ENCODE assay signal across 8 mouse cellular contexts in the genomic region with DNA sequence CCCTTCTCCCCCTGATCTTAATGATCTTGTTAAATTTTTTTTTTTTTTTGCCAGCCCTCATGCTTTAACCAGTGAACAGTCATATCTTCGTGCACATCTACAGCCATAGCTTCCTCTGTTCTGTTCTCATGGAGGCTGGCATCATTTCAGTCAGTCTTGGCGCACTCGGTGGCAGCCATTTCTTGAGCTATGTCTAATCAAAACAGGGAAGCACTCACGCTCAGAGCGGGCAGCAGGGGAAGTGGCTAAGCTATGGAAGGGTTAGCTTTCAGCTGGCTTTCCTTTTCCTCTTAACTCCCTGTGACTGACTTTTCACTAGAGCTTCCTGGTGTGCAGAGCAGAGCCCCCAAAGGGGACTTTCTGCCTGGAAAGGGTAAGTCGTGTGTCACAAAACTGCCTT.
DNase-seq lines count a peak whose midpoint lies in the region; ATAC-seq and TF ChIP-seq lines count a peak whose summit lies in the region.

No protein-coding gene starts in this region.

- no peak overlapping the region for H3K4me3 ChIP-seq in forebrain, embryonic 10.5 days
- H3K4me3 ChIP-seq in forebrain, embryonic 11.5 days (ENCODE audit: low read depth, low read length): no peak overlapping the region
- H3K4me3 ChIP-seq in liver, embryonic 11.5 days (ENCODE audit: low read depth, low read length): no peak overlapping the region
- H3K4me3 ChIP-seq in myocyte: no peak overlapping the region

- no peak overlapping the region for H3ac ChIP-seq in myocyte (ENCODE audit: control insufficient read depth, insufficient read length)

- WGBS in forebrain, embryonic 10.5 days: 36% methylated on average over 6 of the region's 6 CpGs
- 37% methylated on average over 6 of the region's 6 CpGs for WGBS in forebrain, embryonic 11.5 days
- WGBS in liver, embryonic 11.5 days: 36% methylated on average over 6 of the region's 6 CpGs

- no peaks in the 10 kb centered on the region for H3K36me3 ChIP-seq in forebrain, embryonic 10.5 days (replicated peaks)
- H3K36me3 ChIP-seq in forebrain, embryonic 11.5 days (ENCODE audit: control insufficient read depth, insufficient read depth, low read length): no peaks in the 10 kb centered on the region
- no peaks in the 10 kb centered on the region for H3K36me3 ChIP-seq in liver, embryonic 11.5 days (ENCODE audit: control insufficient read depth, insufficient read depth, low read length)
- H3K36me3 ChIP-seq in myocyte (ENCODE audit: control insufficient read depth, insufficient read depth): no peaks in the 10 kb centered on the region

- no peaks in the 10 kb centered on the region for H3K79me2 ChIP-seq in myocyte (ENCODE audit: control insufficient read depth, insufficient read depth)

- no peak overlapping the region for H3K4me2 ChIP-seq in forebrain, embryonic 11.5 days (ENCODE audit: low read depth, low read length, severe bottlenecking)
- H3K4me2 ChIP-seq in liver, embryonic 11.5 days: no peak overlapping the region
- H3K4me2 ChIP-seq in myocyte (ENCODE audit: low read depth): peak overlapping the region; percentile 4

- H3K9me3 ChIP-seq in forebrain, embryonic 10.5 days: no peaks in the 10 kb centered on the region
- H3K9me3 ChIP-seq in forebrain, embryonic 11.5 days (ENCODE audit: control insufficient read depth, low read length): no peaks in the 10 kb centered on the region
- no peaks in the 10 kb centered on the region for H3K9me3 ChIP-seq in liver, embryonic 11.5 days (ENCODE audit: control insufficient read depth, low read length)

- peak overlapping the region; percentile 72 for H3K27ac ChIP-seq in forebrain, embryonic 10.5 days
- H3K27ac ChIP-seq in forebrain, embryonic 11.5 days (ENCODE audit: low read depth, low read length): no peak overlapping the region
- no peak overlapping the region for H3K27ac ChIP-seq in liver, embryonic 11.5 days (ENCODE audit: low read depth, low read length)

- ATAC-seq in forebrain, embryonic 11.5 days (replicated peaks; ENCODE audit: low FRiP score): no peak
- peak; percentile 53 for ATAC-seq in liver, embryonic 11.5 days (replicated peaks; ENCODE audit: low FRiP score)

- no peak for DNase-seq in forebrain, embryonic 10.5 days (ENCODE audit: extremely low spot score, low spot score)
- no peak for DNase-seq in forebrain, embryonic 11.5 days (ENCODE audit: low spot score)
- DNase-seq in right cerebral cortex, postnatal 25 days: peak; percentile 20
- no peak for DNase-seq in right cerebral cortex, adult 18-20 months
- DNase-seq in liver, embryonic 11.5 days (ENCODE audit: low spot score): no peak
- DNase-seq in urinary bladder, postnatal 4 days (ENCODE audit: low spot score in 2 of 2): no peak
- no peak for DNase-seq in embryo, embryonic 10.5 days (ENCODE audit: low spot score)

- no peak for TF ChIP-seq POLR2A in myocyte (IDR thresholded peaks at IDR 0.05; ENCODE audit: insufficient read length, low read depth)

- no peak overlapping the region; the same call in 1 of the 2 replicates for H3K9ac ChIP-seq in forebrain, embryonic 11.5 days (ENCODE audit: low read length)
- no peak overlapping the region for H3K9ac ChIP-seq in liver, embryonic 11.5 days (ENCODE audit: low read depth, low read length)

- H3K27me3 ChIP-seq in forebrain, embryonic 10.5 days (ENCODE audit: poor library complexity, severe bottlenecking): no peaks in the 10 kb centered on the region
- no peaks in the 10 kb centered on the region for H3K27me3 ChIP-seq in forebrain, embryonic 11.5 days (ENCODE audit: control insufficient read depth, insufficient read depth, low read length)
- no peaks in the 10 kb centered on the region for H3K27me3 ChIP-seq in liver, embryonic 11.5 days (replicated peaks; ENCODE audit: control insufficient read depth, insufficient read depth, low read length)
- no peaks in the 10 kb centered on the region for H3K27me3 ChIP-seq in myocyte (ENCODE audit: control insufficient read depth, insufficient read depth, insufficient read length)

- H3K4me1 ChIP-seq in forebrain, embryonic 10.5 days: peaks cover 21% of the 10 kb centered on the region
- peaks cover 7% of the 10 kb centered on the region; the same call in 1 of the 2 replicates for H3K4me1 ChIP-seq in forebrain, embryonic 11.5 days (replicated peaks; ENCODE audit: control insufficient read depth, insufficient read depth, low read length)
- no peaks in the 10 kb centered on the region for H3K4me1 ChIP-seq in liver, embryonic 11.5 days (replicated peaks; ENCODE audit: control insufficient read depth, insufficient read depth, low read length)

TF ChIP-seq in myocyte, 11 proteins besides CTCF, POLR2A, EP300 and RAD21:
- TF ChIP-seq E2F4 (IDR thresholded peaks at IDR 0.05; ENCODE audit: insufficient read depth) (no peak), USF1 (IDR thresholded peaks at IDR 0.05; ENCODE audit: low read depth) (no peak), TCF12 (IDR thresholded peaks at IDR 0.05; ENCODE audit: insufficient read depth, poor library complexity, severe bottlenecking) (no peak), MYOG (IDR thresholded peaks at IDR 0.05; ENCODE audit: control insufficient read depth in 1 of 3, insufficient read depth in 1 of 3, insufficient read length in 2 of 3, low read depth in 2 of 3) (no peak), CEBPB (IDR thresholded peaks at IDR 0.05; ENCODE audit: insufficient read depth, poor library complexity, severe bottlenecking) (no peak), SRF (IDR thresholded peaks at IDR 0.05; ENCODE audit: control insufficient read depth, insufficient read length, low read depth) (no peak), REST (IDR thresholded peaks at IDR 0.05; ENCODE audit: insufficient read depth, insufficient read length) (no peak), MAX (IDR thresholded peaks at IDR 0.05; ENCODE audit: low read depth) (no peak), MYOD1 (IDR thresholded peaks at IDR 0.05; ENCODE audit: control insufficient read depth in 1 of 3, insufficient read length in 2 of 3, low read depth in 2 of 3) (no peak), TCF3 (IDR thresholded peaks at IDR 0.05; ENCODE audit: insufficient read length, low read depth) (no peak), POLR2AphosphoS2 (IDR thresholded peaks at IDR 0.05; ENCODE audit: insufficient read length, low read depth) (no peak)
